ENCODE assay signal across 21 mouse cellular contexts in genomic region chr3:157044565-157044964, GRCm38 (mm10).
A peak's percentile ranks its signal among the peaks of the same experiment; 100 is the strongest.
DNase-seq lines count a peak whose midpoint lies in the region; ATAC-seq and TF ChIP-seq lines count a peak whose summit lies in the region.
"Had no signal": no experiment of that assay in that cellular context is flagged by ENCODE, and none has a peak within 500 bp of the region (broad histone marks: within the 10 kb centered on the region; RNA-seq: fewer than 3 reads in every experiment).

No protein-coding gene starts in this region.

- no peak for ATAC-seq in forebrain, embryonic 12.5 days (ENCODE audit: low FRiP score)
- ATAC-seq: forebrain, embryonic 15.5 days; intestine, embryonic 15.5 days had no signal

- no peak overlapping the region for H3K9ac ChIP-seq in forebrain, embryonic 12.5 days
- H3K9ac ChIP-seq: embryonic facial prominence, embryonic 15.5 days; forebrain, embryonic 15.5 days; heart, embryonic 15.5 days; hindbrain, embryonic 14.5 days; intestine, embryonic 15.5 days had no signal

- no peaks in the 10 kb centered on the region for H3K27me3 ChIP-seq in forebrain, embryonic 12.5 days
- H3K27me3 ChIP-seq: embryonic facial prominence, embryonic 15.5 days; forebrain, embryonic 15.5 days; heart, embryonic 15.5 days; intestine, embryonic 15.5 days had no signal

- H3K4me2 ChIP-seq in forebrain, embryonic 12.5 days = no peak overlapping the region
- H3K4me2 ChIP-seq: embryonic facial prominence, embryonic 15.5 days; forebrain, embryonic 15.5 days; heart, embryonic 15.5 days; hindbrain, embryonic 14.5 days; intestine, embryonic 15.5 days had no signal

- 85% methylated on average over 2 of the region's 2 CpGs for WGBS in forebrain, embryonic 12.5 days

- no peaks in the 10 kb centered on the region for H3K4me1 ChIP-seq in forebrain, embryonic 12.5 days
- H3K4me1 ChIP-seq: embryonic facial prominence, embryonic 15.5 days; forebrain, embryonic 15.5 days; heart, embryonic 10.5 days; heart, embryonic 15.5 days; hindbrain, embryonic 10.5 days; intestine, embryonic 15.5 days had no signal

- no peak overlapping the region for H3K27ac ChIP-seq in layer of hippocampus, adult 2 months
- no peak overlapping the region for H3K27ac ChIP-seq in forebrain, embryonic 12.5 days
- H3K27ac ChIP-seq: embryonic facial prominence, embryonic 15.5 days; forebrain, embryonic 10.5 days; forebrain, embryonic 15.5 days; heart, embryonic 10.5 days; heart, embryonic 15.5 days; hindbrain, embryonic 10.5 days; hindbrain, embryonic 14.5 days; intestine, embryonic 15.5 days had no signal

- no peaks in the 10 kb centered on the region for H3K9me3 ChIP-seq in forebrain, embryonic 12.5 days
- H3K9me3 ChIP-seq: embryonic facial prominence, embryonic 15.5 days; forebrain, embryonic 10.5 days; forebrain, embryonic 15.5 days; heart, embryonic 10.5 days; heart, embryonic 15.5 days; hindbrain, embryonic 10.5 days; intestine, embryonic 15.5 days had no signal

- TF ChIP-seq CTCF in layer of hippocampus, adult 2 months (conservative IDR thresholded peaks at IDR 0.05) = peak; percentile 36

- no peak for DNase-seq in layer of hippocampus, adult 2 months (ENCODE audit: low spot score in 2 of 2)
- DNase-seq in layer of hippocampus, postnatal 25 days (ENCODE audit: extremely low spot score in 1 of 2, low spot score in 1 of 2) = no peak
- peak; percentile 32 for DNase-seq in cerebellum, adult 8-10 months
- DNase-seq in cerebellum, postnatal 14 days = peak; percentile 51 to 66
- no peak for DNase-seq in thymus, postnatal 0 days (ENCODE audit: low spot score)
- DNase-seq in urinary bladder, postnatal 36 days (ENCODE audit: low spot score in 2 of 2) = no peak
- DNase-seq: adrenal gland, postnatal 25 days; embryo, embryonic 11 days; gastrocnemius, postnatal 36 days; heart, adult 11 months; kidney, adult 18-20 months had no signal

- no peaks in the 10 kb centered on the region for H3K36me3 ChIP-seq in forebrain, embryonic 12.5 days (replicated peaks)
- H3K36me3 ChIP-seq: embryonic facial prominence, embryonic 15.5 days; forebrain, embryonic 10.5 days; forebrain, embryonic 15.5 days; heart, embryonic 10.5 days; heart, embryonic 15.5 days; hindbrain, embryonic 10.5 days; intestine, embryonic 15.5 days had no signal

- no peak overlapping the region for H3K4me3 ChIP-seq in layer of hippocampus, adult 2 months
- no peak overlapping the region for H3K4me3 ChIP-seq in forebrain, embryonic 12.5 days (replicated peaks)
- H3K4me3 ChIP-seq: embryonic facial prominence, embryonic 15.5 days; erythroblast, embryonic 14.5 days; forebrain, embryonic 10.5 days; forebrain, embryonic 15.5 days; heart, embryonic 10.5 days; heart, embryonic 15.5 days; hindbrain, embryonic 10.5 days; intestine, embryonic 15.5 days had no signal

Comparison
In these comparisons a context has a peak if more than half of its experiments do, and no peak if none do; other contexts are left out.
1. DNase-seq: peak in cerebellum, adult 8-10 months (single experiment) and cerebellum, postnatal 14 days (2 of 2); none in layer of hippocampus, adult 2 months (0 of 2), layer of hippocampus, postnatal 25 days (0 of 2), thymus, postnatal 0 days (single experiment) and urinary bladder, postnatal 36 days (0 of 2).